Mouse (Mus musculus) megakaryocyte, embryonic 14.5 days (primary cell): ENCODE results near the gene Rps3a1.

Experiments used
- FLI1 ChIP-seq: IDR thresholded peaks from 2 replicates; pipeline ENCODE4 v1.6.1; 2012; ENCODE audit warnings: low read length, inconsistent platforms, mixed read lengths
- GATA1 ChIP-seq: IDR thresholded peaks from 3 replicates; pipeline ENCODE4 v1.6.1; 2012; ENCODE audit warnings: mixed read lengths, low read length, inconsistent platforms, borderline replicate concordance

GRCm38 (mm10) chr3:86141366-86141765 lies 1.1 kb downstream of the Rps3a1 start:
- TF ChIP-seq GATA1: no peak
- no peak for TF ChIP-seq FLI1
